Comparison of ENCODE assay signal across 8 mouse cellular contexts in genomic region chr12:64968067-64968466, GRCm38 (mm10). TPM values are rescaled to one million over a fixed set of nuclear protein-coding genes. Genes with fewer than 3 reads are reported as not detected.
DNase-seq lines count a peak whose midpoint lies in the region; ATAC-seq and TF ChIP-seq lines count a peak whose summit lies in the region.

No protein-coding gene starts in this region.

- no peaks in the 10 kb centered on the region for H3K9me3 ChIP-seq in embryonic facial prominence, embryonic 10.5 days
- H3K9me3 ChIP-seq in intestine, embryonic 14.5 days (ENCODE audit: control insufficient read depth, low read length), result no peaks in the 10 kb centered on the region
- H3K9me3 ChIP-seq in midbrain, postnatal 0 days (ENCODE audit: low read length), result no peaks in the 10 kb centered on the region

- H3K27ac ChIP-seq in left cerebral cortex, adult 2 months, result no peak overlapping the region
- H3K27ac ChIP-seq in embryonic facial prominence, embryonic 10.5 days (replicated peaks), result no peak overlapping the region
- no peak overlapping the region for H3K27ac ChIP-seq in intestine, embryonic 14.5 days (ENCODE audit: low read depth)
- no peak overlapping the region for H3K27ac ChIP-seq in midbrain, postnatal 0 days (ENCODE audit: low read depth, low read length)

- TF ChIP-seq CTCF in left cerebral cortex, adult 2 months (IDR thresholded peaks at IDR 0.05), result no peak
- TF ChIP-seq CTCF in midbrain, postnatal 0 days (IDR thresholded peaks at IDR 0.05), result no peak

- H3K9ac ChIP-seq in intestine, embryonic 14.5 days (ENCODE audit: low read length), result peak overlapping the region; percentile 86
- H3K9ac ChIP-seq in midbrain, postnatal 0 days (replicated peaks; ENCODE audit: low read length, poor library complexity, severe bottlenecking), result peak overlapping the region; percentile 77

- H3K27me3 ChIP-seq in embryonic facial prominence, embryonic 10.5 days (replicated peaks; ENCODE audit: low read depth, poor library complexity, severe bottlenecking), result no peaks in the 10 kb centered on the region
- H3K27me3 ChIP-seq in intestine, embryonic 14.5 days (replicated peaks; ENCODE audit: control insufficient read depth, insufficient read depth, low read length), result no peaks in the 10 kb centered on the region
- no peaks in the 10 kb centered on the region for H3K27me3 ChIP-seq in midbrain, postnatal 0 days (ENCODE audit: insufficient read depth, low read length)

- peak overlapping the region; percentile 73 for H3K4me2 ChIP-seq in intestine, embryonic 14.5 days (ENCODE audit: low read length)
- H3K4me2 ChIP-seq in midbrain, postnatal 0 days (ENCODE audit: low read depth, low read length, poor library complexity, severe bottlenecking), result peak overlapping the region; percentile 95

- ATAC-seq in intestine, embryonic 14.5 days (replicated peaks; ENCODE audit: low FRiP score, low TSS enrichment, low read depth), result no peak
- no peak for ATAC-seq in midbrain, postnatal 0 days (ENCODE audit: low FRiP score)
- no peak for ATAC-seq in frontal cortex, adult (ENCODE audit: low TSS enrichment)

- peaks cover 44% of the 10 kb centered on the region for H3K4me1 ChIP-seq in embryonic facial prominence, embryonic 10.5 days
- H3K4me1 ChIP-seq in intestine, embryonic 14.5 days (replicated peaks; ENCODE audit: control insufficient read depth, insufficient read depth, low read length), result peaks cover 31% of the 10 kb centered on the region
- peaks cover 28% of the 10 kb centered on the region for H3K4me1 ChIP-seq in midbrain, postnatal 0 days (ENCODE audit: insufficient read depth, low read length)

- WGBS in embryonic facial prominence, embryonic 10.5 days, result 7% methylated on average over 2 of the region's 2 CpGs
- 3% methylated on average over 2 of the region's 2 CpGs for WGBS in intestine, embryonic 14.5 days
- 1% methylated on average over 2 of the region's 2 CpGs for WGBS in midbrain, postnatal 0 days

- DNase-seq in left cerebral cortex, adult 2 months (ENCODE audit: extremely low spot score in 1 of 2, low spot score in 2 of 2), result no peak
- no peak for DNase-seq in left cerebral cortex, postnatal 25 days (ENCODE audit: low spot score in 2 of 2)
- DNase-seq in embryonic facial prominence, embryonic 10.5 days (ENCODE audit: low spot score), result no peak
- no peak for DNase-seq in intestine, embryonic 14.5 days (ENCODE audit: low spot score)
- DNase-seq in midbrain, postnatal 0 days (ENCODE audit: low spot score), result no peak
- no peak for DNase-seq in adrenal gland, postnatal 14 days
- no peak for DNase-seq in adrenal gland, adult 18-20 months (ENCODE audit: low spot score in 2 of 2)

- H3K36me3 ChIP-seq in embryonic facial prominence, embryonic 10.5 days (replicated peaks), result peaks cover 21% of the 10 kb centered on the region
- H3K36me3 ChIP-seq in intestine, embryonic 14.5 days (ENCODE audit: control insufficient read depth, insufficient read depth, low read length), result 0 out of 2 replicates have a peak, but pooled peaks cover 4% of the 10 kb centered on the region
- no peaks in the 10 kb centered on the region for H3K36me3 ChIP-seq in midbrain, postnatal 0 days (ENCODE audit: insufficient read depth, low read length)

- intact Hi-C loops in left cerebral cortex, adult 2 months (cut with DNase I), result no loop called here
- intact Hi-C loops in left cerebral cortex, postnatal 25 days (cut with DNase I), result no loop called here

- H3K4me3 ChIP-seq in left cerebral cortex, adult 2 months, result peak overlapping the region; percentile 77
- peak overlapping the region; percentile 93 for H3K4me3 ChIP-seq in embryonic facial prominence, embryonic 10.5 days
- H3K4me3 ChIP-seq in intestine, embryonic 14.5 days (ENCODE audit: low read depth, low read length), result peak overlapping the region; percentile 92
- H3K4me3 ChIP-seq in midbrain, postnatal 0 days (ENCODE audit: low read depth, low read length), result peak overlapping the region; percentile 69

RNA-seq across cellular contexts. Expression of gene Togaram1, which starts 2.5 kb away (rescaled TPM):
- total RNA-seq in left cerebral cortex, adult 2 months (2021), result 10 to 100 TPM; 56.0 to 57.0 TPM
- total RNA-seq in left cerebral cortex, postnatal 25 days (2021), result 10 to 100 TPM; 55.8 to 56.7 TPM
- polyA plus RNA-seq in embryonic facial prominence, embryonic 10.5 days (2016; fragmentation: Nextera tagmentation; extraction: Ambion mirVana), result 29.4 and 31.5 TPM in 2 replicates
- polyA plus RNA-seq in intestine, embryonic 14.5 days (2014; fragmentation: Nextera tagmentation; extraction: Ambion mirVana), result 30.2 and 34.2 TPM in 2 replicates
- total RNA-seq in midbrain, postnatal 0 days (2014; rRNA removed), result 27.1 and 34.1 TPM in 2 replicates
- polyA plus RNA-seq in midbrain, postnatal 0 days (2015; fragmentation: Nextera tagmentation; extraction: Ambion mirVana), result 14.6 and 16.1 TPM in 2 replicates
- total RNA-seq in adrenal gland, postnatal 14 days (2021), result 33.4 and 34.1 TPM in 2 replicates
- total RNA-seq in adrenal gland, adult 18-20 months (2021), result 10 to 100 TPM; 28.6 to 39.0 TPM

RNA-seq across cellular contexts. Expression of gene Klhl28, which starts 2.7 kb away (rescaled TPM):
- total RNA-seq in left cerebral cortex, adult 2 months (2021), result 10 to 100 TPM; 22.9 to 24.2 TPM
- 10 to 100 TPM; 24.2 to 24.5 TPM for total RNA-seq in left cerebral cortex, postnatal 25 days (2021)
- polyA plus RNA-seq in embryonic facial prominence, embryonic 10.5 days (2016; fragmentation: Nextera tagmentation; extraction: Ambion mirVana), result 9.0 and 10.2 TPM in 2 replicates
- polyA plus RNA-seq in intestine, embryonic 14.5 days (2014; fragmentation: Nextera tagmentation; extraction: Ambion mirVana), result 12.3 and 15.0 TPM in 2 replicates
- total RNA-seq in midbrain, postnatal 0 days (2014; rRNA removed), result 21.3 and 25.4 TPM in 2 replicates
- polyA plus RNA-seq in midbrain, postnatal 0 days (2015; fragmentation: Nextera tagmentation; extraction: Ambion mirVana), result 22.6 and 23.4 TPM in 2 replicates
- total RNA-seq in adrenal gland, postnatal 14 days (2021), result 13.1 and 14.2 TPM in 2 replicates
- 10 to 100 TPM; 12.3 to 12.8 TPM for total RNA-seq in adrenal gland, adult 18-20 months (2021)

RNA-seq across cellular contexts. Expression of gene Gm527, which starts 50.4 kb away (rescaled TPM):
- 10 to 100 TPM; 15.1 to 15.7 TPM for total RNA-seq in left cerebral cortex, adult 2 months (2021)
- 10 to 100 TPM; 15.4 to 18.6 TPM for total RNA-seq in left cerebral cortex, postnatal 25 days (2021)
- 0.99 and 1.2 TPM in 2 replicates for polyA plus RNA-seq in embryonic facial prominence, embryonic 10.5 days (2016; fragmentation: Nextera tagmentation; extraction: Ambion mirVana)
- polyA plus RNA-seq in intestine, embryonic 14.5 days (2014; fragmentation: Nextera tagmentation; extraction: Ambion mirVana), result 5.4 and 6.1 TPM in 2 replicates
- total RNA-seq in midbrain, postnatal 0 days (2014; rRNA removed), result 16.2 and 17.7 TPM in 2 replicates
- polyA plus RNA-seq in midbrain, postnatal 0 days (2015; fragmentation: Nextera tagmentation; extraction: Ambion mirVana), result 2.0 and 2.4 TPM in 2 replicates
- 5.1 and 6.5 TPM in 2 replicates for total RNA-seq in adrenal gland, postnatal 14 days (2021)
- total RNA-seq in adrenal gland, adult 18-20 months (2021), result 1 to 10 TPM; 4.5 to 5.1 TPM
